Mouse (Mus musculus) CH12.LX (cell line): ENCODE data around the gene Scd3. TPM values are rescaled to one million over a fixed set of nuclear protein-coding genes. Genes with fewer than 3 reads are reported as not detected.

Experiments
- DNase-seq: peaks from one replicate; pipeline ENCODE4 v3.0.0-alpha.2; 2013; ENCODE audit errors: extremely low read depth
- H3K27ac ChIP-seq: 2 replicates; pipeline ENCODE4 v1.5.1; 2012; ENCODE audit warnings: low read depth, mild to moderate bottlenecking, control low read depth, moderate library complexity; ENCODE audit not compliant: insufficient read depth
- H3K27me3 ChIP-seq: replicated peaks from 2 replicates; pipeline ENCODE3; 2012; ENCODE audit warnings: inconsistent platforms
- H3K36me3 ChIP-seq, 2 experiments: replicated peaks in 1 of 2; 2 replicates each; pipeline versions ENCODE3 to v1.6.1; 2012; ENCODE audit warnings: inconsistent platforms in 1 of 2, low read length in 1 of 2, mild to moderate bottlenecking in 1 of 2, mixed read lengths in 1 of 2, moderate library complexity in 1 of 2; ENCODE audit not compliant: control insufficient read depth in 1 of 2, insufficient read depth in 1 of 2
- H3K4me1 ChIP-seq, 2 experiments: 2 replicates each; pipeline ENCODE4 v1.6.1; 2012; ENCODE audit warnings: inconsistent platforms in 1 of 2, moderate library complexity in 1 of 2; ENCODE audit not compliant: insufficient read depth in 2 of 2, control insufficient read depth in 1 of 2
- H3K4me2 ChIP-seq: 2 replicates; pipeline ENCODE4 v1.6.1; 2012; ENCODE audit warnings: low read depth, mild to moderate bottlenecking, control low read depth; ENCODE audit not compliant: poor library complexity, insufficient read depth, severe bottlenecking
- H3K4me3 ChIP-seq, 3 experiments: fragments of 150-350 bp in 1 of 3; sonication (generic) in 1 of 3; replicated peaks in 1 of 3; 2 replicates each; pipeline versions ENCODE3 to v1.5.1; 2011 to 2012; ENCODE audit warnings: low read depth in 2 of 3, low read length in 2 of 3, mild to moderate bottlenecking in 2 of 3, moderate library complexity in 2 of 3, control low read depth in 1 of 3, improper control_type of control experiment in 1 of 3, inconsistent platforms in 1 of 3, mixed read lengths in 1 of 3; ENCODE audit not compliant: poor library complexity in 1 of 3
- H3K79me2 ChIP-seq: replicated peaks from 2 replicates; pipeline ENCODE4 v1.6.1; 2012; ENCODE audit warnings: mild to moderate bottlenecking, moderate library complexity; ENCODE audit not compliant: control insufficient read depth, poor library complexity, insufficient read depth, severe bottlenecking; ENCODE audit errors: extremely low read depth
- H3K9ac ChIP-seq: 2 replicates; pipeline ENCODE4 v1.6.1; 2012; ENCODE audit warnings: low read depth, mild to moderate bottlenecking, control low read depth, moderate library complexity; ENCODE audit not compliant: insufficient read depth
- H3K9me3 ChIP-seq: replicated peaks from 2 replicates; pipeline ENCODE3; 2012; ENCODE audit warnings: low read length, inconsistent platforms, mixed read lengths
- BHLHE40 ChIP-seq: IDR thresholded peaks from 2 replicates; pipeline ENCODE4 v1.6.1; 2011; ENCODE audit warnings: mild to moderate bottlenecking, low read depth, low read length, improper control_type of control experiment
- CHD2 ChIP-seq: IDR thresholded peaks from 2 replicates; pipeline ENCODE4 v1.6.1; 2011; ENCODE audit warnings: low read length, improper control_type of control experiment
- E2F4 ChIP-seq: IDR thresholded peaks from 2 replicates; pipeline ENCODE4 v1.6.1; 2011; ENCODE audit warnings: low read depth, low read length, improper control_type of control experiment; ENCODE audit not compliant: insufficient replicate concordance
- ELF1 ChIP-seq: IDR thresholded peaks from 2 replicates; pipeline ENCODE4 v1.6.1; 2014; ENCODE audit warnings: low read depth, mild to moderate bottlenecking, inconsistent platforms, low read length, improper control_type of control experiment
- EP300 ChIP-seq: IDR thresholded peaks from 2 replicates; pipeline ENCODE4 v1.6.1; 2011; ENCODE audit warnings: low read length, improper control_type of control experiment
- GABPA ChIP-seq: IDR thresholded peaks from 2 replicates; pipeline ENCODE4 v1.6.1; 2012; ENCODE audit warnings: low read depth, low read length, improper control_type of control experiment, inconsistent platforms; ENCODE audit not compliant: insufficient replicate concordance
- IRF4 ChIP-seq: IDR thresholded peaks from 2 replicates; pipeline ENCODE4 v1.6.1; 2014; ENCODE audit warnings: low read depth, mild to moderate bottlenecking, inconsistent platforms, low read length, improper control_type of control experiment
- MAX ChIP-seq: IDR thresholded peaks from 2 replicates; pipeline ENCODE4 v1.6.1; 2011; ENCODE audit warnings: low read length, improper control_type of control experiment
- MEF2A ChIP-seq: IDR thresholded peaks from 2 replicates; pipeline ENCODE4 v1.6.1; 2014; ENCODE audit warnings: low read depth, mild to moderate bottlenecking, inconsistent platforms, low read length, improper control_type of control experiment, borderline replicate concordance
- MXI1 ChIP-seq: IDR thresholded peaks from 2 replicates; pipeline ENCODE4 v1.6.1; 2011; ENCODE audit warnings: mild to moderate bottlenecking, low read depth, low read length, improper control_type of control experiment
- NELFE ChIP-seq: IDR thresholded peaks from 2 replicates; pipeline ENCODE4 v1.6.1; 2011; ENCODE audit warnings: low read depth, low read length, improper control_type of control experiment
- NRF1 ChIP-seq: IDR thresholded peaks from 2 replicates; pipeline ENCODE4 v1.6.1; 2014; ENCODE audit warnings: low read depth, mild to moderate bottlenecking, inconsistent platforms, low read length, improper control_type of control experiment, moderate library complexity
- POLR2A ChIP-seq: IDR thresholded peaks from 2 replicates; pipeline ENCODE4 v1.6.1; 2011; ENCODE audit warnings: low read depth, mild to moderate bottlenecking, improper control_type of control experiment, low read length
- SIN3A ChIP-seq: IDR thresholded peaks from 2 replicates; pipeline ENCODE4 v1.6.1; 2012; ENCODE audit warnings: low read length, improper control_type of control experiment, inconsistent platforms
- SMC3 ChIP-seq: IDR thresholded peaks from 2 replicates; pipeline ENCODE4 v1.6.1; 2011; ENCODE audit warnings: low read depth, low read length, improper control_type of control experiment
- USF1 ChIP-seq: IDR thresholded peaks from 2 replicates; pipeline ENCODE4 v1.6.1; 2014; ENCODE audit warnings: low read depth, mild to moderate bottlenecking, inconsistent platforms, low read length, improper control_type of control experiment
- ZC3H11A ChIP-seq: IDR thresholded peaks from 2 replicates; pipeline ENCODE4 v1.6.1; 2012; ENCODE audit warnings: low read depth, mild to moderate bottlenecking, inconsistent platforms, low read length, improper control_type of control experiment
- ZNF384 ChIP-seq: IDR thresholded peaks from 2 replicates; pipeline ENCODE4 v1.6.1; 2012; ENCODE audit warnings: low read depth, low read length, improper control_type of control experiment, inconsistent platforms
- dilution Hi-C: fragments of 300-500 bp; cut with MboI; formaldehyde crosslinking; loops from 2 replicates; pipeline ENCODE4 v1.14.3; 2020; ENCODE audit warnings: low sequenced_read_pairs; ENCODE audit not compliant: extremely low pct_unique_long_range_greater_than_20kb, extremely low pct_ligation_motif_present
- in situ Hi-C: fragments of 300-500 bp; cut with MboI; formaldehyde crosslinking; loops from 3 replicates; pipeline ENCODE4 v1.14.3; 2019; ENCODE audit warnings: low sequenced_read_pairs, low pct_ligation_motif_present, low pct_unique_long_range_greater_than_20kb, mixed read lengths
- polyA plus RNA-seq: library from polyadenylated mRNA; unstranded; fragments of >175 nt; gene quantifications from 2 replicates; pipeline ENCODE4 v1.2.1, GENCODE M21; 2012; ENCODE audit warnings: low read depth; ENCODE audit not compliant: insufficient read length
- total RNA-seq, 2 experiments: library from RNA; depleted of rRNA; stranded (reverse); fragments of 300-350 nt in 1 of 2; fragments of >200 nt in 1 of 2; gene quantifications; 2 replicates each; pipeline ENCODE4 v1.2.3; 2012 to 2014

The Scd3 gene
- total and polyA plus RNA-seq, 3 experiments, result not detected

DNA sequence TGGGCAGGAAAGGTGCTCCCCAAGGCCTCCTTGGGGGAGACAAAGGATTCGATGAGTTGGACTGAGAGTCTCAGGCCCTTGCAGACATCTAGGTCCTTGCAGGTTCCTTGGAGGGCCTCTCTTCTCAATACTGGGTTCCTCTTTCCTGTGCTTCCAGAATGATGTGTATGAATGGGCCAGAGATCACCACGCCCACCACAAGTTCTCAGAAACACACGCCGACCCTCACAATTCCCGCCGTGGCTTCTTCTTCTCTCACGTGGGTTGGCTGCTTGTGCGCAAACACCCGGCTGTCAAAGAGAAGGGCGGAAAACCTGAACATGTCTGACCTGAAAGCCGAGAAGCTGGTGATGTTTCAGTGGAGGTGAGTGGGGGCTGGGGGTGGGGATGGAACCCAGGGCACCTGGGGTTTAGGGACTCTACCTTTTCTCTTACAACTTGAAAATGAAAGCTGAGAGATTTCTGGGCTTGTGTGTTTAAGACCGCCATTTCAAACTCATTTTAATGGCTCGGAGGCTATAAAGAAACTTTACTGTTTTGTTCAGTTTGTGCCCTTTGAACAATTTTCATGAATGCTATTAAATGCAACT, 54.4 kb downstream of the Scd3 start:
- Histone ChIP-seq H3K4me3 (peak overlapping the region; percentile 19 to 46 (median 42)), H3K9ac (peak overlapping the region; percentile 91), H3K4me1 (peaks cover 16 to 68% of the 10 kb centered on the region in 2 experiments), H3K9me3 (no peaks in the 10 kb centered on the region), H3K79me2 (peaks cover 7% of the 10 kb centered on the region), H3K27ac (peak overlapping the region; percentile 27), H3K27me3 (no peaks in the 10 kb centered on the region), H3K36me3 (peaks cover 7 to 18% of the 10 kb centered on the region in 2 experiments), H3K4me2 (peak overlapping the region; percentile 90)
- in situ Hi-C loops (no loop called here), dilution Hi-C loops (no loop called here)
- no peak for TF ChIP-seq SMC3
- TF ChIP-seq CHD2, result peak; percentile 51; the same call in 1 of the 2 replicates
- TF ChIP-seq MEF2A, result no peak
- TF ChIP-seq SIN3A, result 0 out of 2 replicates have a peak, but pooled peaks have one; percentile 35
- peak; percentile 35; the same call in 1 of the 2 replicates for TF ChIP-seq POLR2A
- TF ChIP-seq NRF1, result 0 out of 2 replicates have a peak, but pooled peaks have one; percentile 16
- TF ChIP-seq USF1, result peak; percentile 2; the same call in 1 of the 2 replicates
- TF ChIP-seq ZC3H11A, result no peak
- TF ChIP-seq IRF4, result no peak
- TF ChIP-seq NELFE, result no peak
- TF ChIP-seq E2F4, result 0 out of 2 replicates have a peak, but pooled peaks have one; percentile 73
- peak; percentile 31; the same call in 1 of the 2 replicates for TF ChIP-seq EP300
- 0 out of 2 replicates have a peak, but pooled peaks have one; percentile 52 for TF ChIP-seq MAX
- TF ChIP-seq BHLHE40, result peak; percentile 73
- TF ChIP-seq MXI1, result peak; percentile 91
- peak; percentile 72 for DNase-seq

- H3K36me3 ChIP-seq, result peaks cover 7 to 20% of the 10 kb centered on the region in 2 experiments
- no peak for DNase-seq
- in situ Hi-C loops, result no loop called here
- TF ChIP-seq MEF2A (no peak), ELF1 (0 out of 2 replicates have a peak, but pooled peaks have one; percentile 12), CHD2 (0 out of 2 replicates have a peak, but pooled peaks have one; percentile 7), MAX (0 out of 2 replicates have a peak, but pooled peaks have one; percentile 23), BHLHE40 (0 out of 2 replicates have a peak, but pooled peaks have one; percentile 18), MXI1 (0 out of 2 replicates have a peak, but pooled peaks have one; percentile 25), GABPA (no peak), ZNF384 (peak; percentile 65; the same call in 1 of the 2 replicates)
- no peaks in the 10 kb centered on the region for H3K27me3 ChIP-seq
- H3K9ac ChIP-seq, result peak overlapping the region; percentile 91
- H3K4me2 ChIP-seq, result peak overlapping the region; percentile 90
- peaks cover 3 to 64% of the 10 kb centered on the region in 2 experiments for H3K4me1 ChIP-seq
- H3K9me3 ChIP-seq, result no peaks in the 10 kb centered on the region
- peak overlapping the region; percentile 76 for H3K27ac ChIP-seq
- dilution Hi-C loops, result no loop called here
- peak overlapping the region in 2 of 3 experiments; percentile 42 to 50 for H3K4me3 ChIP-seq
- peaks cover 7% of the 10 kb centered on the region for H3K79me2 ChIP-seq
Measured at GRCm38 (mm10) chr19:44259484-44259883, 56.4 kb downstream of the Scd3 start.
